Mouse (Mus musculus) C2C12 (cell line): ENCODE data around the gene Gm16427. TPM values are rescaled to one million over a fixed set of nuclear protein-coding genes. Genes with fewer than 3 reads are reported as not detected.
"Not testable (repeated sequence)": the region's sequence is repeated elsewhere in the genome, so short reads cannot be mapped to it uniquely, and the experiment has no call there.

Source experiments
- H3K27me3 ChIP-seq: one replicate; pipeline ENCODE4 v1.6.1; 2011; ENCODE audit not compliant: control insufficient read depth, insufficient read depth, insufficient read length
- H3K36me3 ChIP-seq: one replicate; pipeline ENCODE4 v1.6.1; 2011; ENCODE audit not compliant: control insufficient read depth, insufficient read depth
- H3K4me3 ChIP-seq: one replicate; pipeline ENCODE4 v1.5.1; 2011; ENCODE audit warnings: mild to moderate bottlenecking, control low read depth; ENCODE audit not compliant: poor library complexity, insufficient read depth, severe bottlenecking
- H3K79me2 ChIP-seq: one replicate; pipeline ENCODE4 v1.6.1; 2011; ENCODE audit not compliant: control insufficient read depth, insufficient read depth
- H3K79me3 ChIP-seq: one replicate; pipeline ENCODE4 v1.6.1; 2011; ENCODE audit warnings: low read depth, control low read depth
- H3ac ChIP-seq: one replicate; pipeline ENCODE3; 2011; ENCODE audit warnings: low read depth; ENCODE audit not compliant: control insufficient read depth, insufficient read length
- long read RNA-seq, 2 experiments: library from polyadenylated mRNA; unstranded; transcript quantifications; one replicate each; pipeline ENCODE4 v2.0.0; 2019 to 2020
- polyA plus RNA-seq: library from polyadenylated mRNA; unstranded; fragments of >200 nt; fragmentation: generic; extraction: Trizol; gene quantifications from one replicate; pipeline ENCODE4 v1.2.1, GENCODE M21; 2012; ENCODE audit warnings: missing spikeins

The Gm16427 gene
- polyA plus RNA-seq, result not detected
- long read RNA-seq, experiment 1, result 0 reads
- long read RNA-seq, experiment 2, result 0 reads

DNA sequence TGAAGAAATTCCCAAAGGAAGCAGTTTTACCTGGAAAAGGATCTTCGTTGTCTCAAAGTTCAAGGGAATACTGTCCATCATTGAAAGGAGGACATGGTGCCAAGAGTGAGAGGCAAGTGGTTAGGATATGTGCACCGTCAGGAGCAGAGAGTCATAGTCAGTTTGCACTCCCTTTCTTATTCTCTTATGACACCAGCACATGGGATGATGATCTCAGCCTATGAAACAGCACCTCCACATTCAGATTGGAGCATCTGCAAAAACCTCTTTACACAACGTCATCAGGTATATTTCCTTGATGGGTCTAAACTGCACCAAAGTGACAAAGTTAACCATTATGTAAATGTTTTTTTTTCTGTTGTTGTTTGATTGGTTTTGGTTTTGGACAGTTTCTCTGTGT is at the start of gene Gm16427:
Gene Gm16427, minus strand, starts transcription at position 101 of the 400 bp plus-strand sequence.
- not testable (repeated sequence) for H3K79me2 ChIP-seq, H3ac ChIP-seq, H3K27me3 ChIP-seq, H3K4me3 ChIP-seq, H3K79me3 ChIP-seq, H3K36me3 ChIP-seq

Other genes with a start within 250 kb of the Gm16427 start
- not detected for gene C87414, start 131.4 kb upstream of the Gm16427 start, polyA plus RNA-seq